Mouse (Mus musculus) cortical plate, adult 2 months (tissue): ENCODE measurements around the gene Tango2.

Experiments
- CTCF ChIP-seq: fragments of 200-500 bp; IDR thresholded peaks from 2 replicates; pipeline ENCODE4 v1.5.1; 2011; ENCODE audit warnings: mild to moderate bottlenecking, control low read depth, low read length; ENCODE audit not compliant: insufficient read depth; ENCODE audit errors: extremely low read depth
- POLR2A ChIP-seq: fragments of 200-500 bp; IDR thresholded peaks from 2 replicates; pipeline ENCODE4 v1.6.1; 2011; ENCODE audit warnings: mild to moderate bottlenecking, low read length, control low read depth; ENCODE audit not compliant: insufficient read depth; ENCODE audit errors: extremely low read depth

GRCm38 (mm10) chr16:18325741-18326140 is 22.2 kb downstream of the Tango2 start:
- TF ChIP-seq CTCF: no peak
- no peak for TF ChIP-seq POLR2A
